Mouse (Mus musculus) CH12.LX (cell line): Measurements from ENCODE around the gene Gpr152. TPM values are rescaled to one million over a fixed set of nuclear protein-coding genes. Genes with fewer than 3 reads are reported as not detected.

Experiments
- DNase-seq: peaks from one replicate; pipeline ENCODE4 v3.0.0-alpha.2; 2013; ENCODE audit errors: extremely low read depth
- H3K27ac ChIP-seq: 2 replicates; pipeline ENCODE4 v1.5.1; 2012; ENCODE audit warnings: low read depth, mild to moderate bottlenecking, control low read depth, moderate library complexity; ENCODE audit not compliant: insufficient read depth
- H3K27me3 ChIP-seq: replicated peaks from 2 replicates; pipeline ENCODE3; 2012; ENCODE audit warnings: inconsistent platforms
- H3K36me3 ChIP-seq, 2 experiments: replicated peaks in 1 of 2; 2 replicates each; pipeline versions ENCODE3 to v1.6.1; 2012; ENCODE audit warnings: inconsistent platforms in 1 of 2, low read length in 1 of 2, mild to moderate bottlenecking in 1 of 2, mixed read lengths in 1 of 2, moderate library complexity in 1 of 2; ENCODE audit not compliant: control insufficient read depth in 1 of 2, insufficient read depth in 1 of 2
- H3K4me1 ChIP-seq, 2 experiments: 2 replicates each; pipeline ENCODE4 v1.6.1; 2012; ENCODE audit warnings: inconsistent platforms in 1 of 2, moderate library complexity in 1 of 2; ENCODE audit not compliant: insufficient read depth in 2 of 2, control insufficient read depth in 1 of 2
- H3K4me2 ChIP-seq: 2 replicates; pipeline ENCODE4 v1.6.1; 2012; ENCODE audit warnings: low read depth, mild to moderate bottlenecking, control low read depth; ENCODE audit not compliant: poor library complexity, insufficient read depth, severe bottlenecking
- H3K4me3 ChIP-seq, 3 experiments: fragments of 150-350 bp in 1 of 3; sonication (generic) in 1 of 3; replicated peaks in 1 of 3; 2 replicates each; pipeline versions ENCODE3 to v1.5.1; 2011 to 2012; ENCODE audit warnings: low read depth in 2 of 3, low read length in 2 of 3, mild to moderate bottlenecking in 2 of 3, moderate library complexity in 2 of 3, control low read depth in 1 of 3, improper control_type of control experiment in 1 of 3, inconsistent platforms in 1 of 3, mixed read lengths in 1 of 3; ENCODE audit not compliant: poor library complexity in 1 of 3
- H3K79me2 ChIP-seq: replicated peaks from 2 replicates; pipeline ENCODE4 v1.6.1; 2012; ENCODE audit warnings: mild to moderate bottlenecking, moderate library complexity; ENCODE audit not compliant: control insufficient read depth, poor library complexity, insufficient read depth, severe bottlenecking; ENCODE audit errors: extremely low read depth
- H3K9ac ChIP-seq: 2 replicates; pipeline ENCODE4 v1.6.1; 2012; ENCODE audit warnings: low read depth, mild to moderate bottlenecking, control low read depth, moderate library complexity; ENCODE audit not compliant: insufficient read depth
- H3K9me3 ChIP-seq: replicated peaks from 2 replicates; pipeline ENCODE3; 2012; ENCODE audit warnings: low read length, inconsistent platforms, mixed read lengths
- BHLHE40 ChIP-seq: IDR thresholded peaks from 2 replicates; pipeline ENCODE4 v1.6.1; 2011; ENCODE audit warnings: mild to moderate bottlenecking, low read depth, low read length, improper control_type of control experiment
- CTCF ChIP-seq, 2 experiments: IDR thresholded peaks in 1 of 2; conservative IDR thresholded peaks in 1 of 2; 2 replicates each; pipeline ENCODE4 v1.5.1; 2011 to 2012; ENCODE audit warnings: low read depth in 2 of 2, low read length in 2 of 2, improper control_type of control experiment in 1 of 2, inconsistent platforms in 1 of 2, mild to moderate bottlenecking in 1 of 2, moderate library complexity in 1 of 2
- ELF1 ChIP-seq: IDR thresholded peaks from 2 replicates; pipeline ENCODE4 v1.6.1; 2014; ENCODE audit warnings: low read depth, mild to moderate bottlenecking, inconsistent platforms, low read length, improper control_type of control experiment
- EP300 ChIP-seq: IDR thresholded peaks from 2 replicates; pipeline ENCODE4 v1.6.1; 2011; ENCODE audit warnings: low read length, improper control_type of control experiment
- HCFC1 ChIP-seq: IDR thresholded peaks from 2 replicates; pipeline ENCODE4 v1.6.1; 2012; ENCODE audit warnings: low read depth, mild to moderate bottlenecking, inconsistent platforms, low read length, improper control_type of control experiment
- IRF4 ChIP-seq: IDR thresholded peaks from 2 replicates; pipeline ENCODE4 v1.6.1; 2014; ENCODE audit warnings: low read depth, mild to moderate bottlenecking, inconsistent platforms, low read length, improper control_type of control experiment
- JUND ChIP-seq: conservative IDR thresholded peaks from 2 replicates; pipeline ENCODE4 v1.6.1; 2011; ENCODE audit warnings: low read depth, low read length, improper control_type of control experiment
- MAFK ChIP-seq: IDR thresholded peaks from 2 replicates; pipeline ENCODE4 v1.6.1; 2011; ENCODE audit warnings: low read length, improper control_type of control experiment; ENCODE audit not compliant: insufficient replicate concordance
- MAX ChIP-seq: IDR thresholded peaks from 2 replicates; pipeline ENCODE4 v1.6.1; 2011; ENCODE audit warnings: low read length, improper control_type of control experiment
- MEF2A ChIP-seq: IDR thresholded peaks from 2 replicates; pipeline ENCODE4 v1.6.1; 2014; ENCODE audit warnings: low read depth, mild to moderate bottlenecking, inconsistent platforms, low read length, improper control_type of control experiment, borderline replicate concordance
- MXI1 ChIP-seq: IDR thresholded peaks from 2 replicates; pipeline ENCODE4 v1.6.1; 2011; ENCODE audit warnings: mild to moderate bottlenecking, low read depth, low read length, improper control_type of control experiment
- MYC ChIP-seq: IDR thresholded peaks from 2 replicates; pipeline ENCODE4 v1.6.1; 2011; ENCODE audit warnings: low read depth, mild to moderate bottlenecking, improper control_type of control experiment, low read length
- NELFE ChIP-seq: IDR thresholded peaks from 2 replicates; pipeline ENCODE4 v1.6.1; 2011; ENCODE audit warnings: low read depth, low read length, improper control_type of control experiment
- NRF1 ChIP-seq: IDR thresholded peaks from 2 replicates; pipeline ENCODE4 v1.6.1; 2014; ENCODE audit warnings: low read depth, mild to moderate bottlenecking, inconsistent platforms, low read length, improper control_type of control experiment, moderate library complexity
- POLR2A ChIP-seq: IDR thresholded peaks from 2 replicates; pipeline ENCODE4 v1.6.1; 2011; ENCODE audit warnings: low read depth, mild to moderate bottlenecking, improper control_type of control experiment, low read length
- RAD21 ChIP-seq: IDR thresholded peaks from 2 replicates; pipeline ENCODE4 v1.6.1; 2011; ENCODE audit warnings: low read depth, mild to moderate bottlenecking, low read length, improper control_type of control experiment, moderate library complexity
- SIN3A ChIP-seq: IDR thresholded peaks from 2 replicates; pipeline ENCODE4 v1.6.1; 2012; ENCODE audit warnings: low read length, improper control_type of control experiment, inconsistent platforms
- SMC3 ChIP-seq: IDR thresholded peaks from 2 replicates; pipeline ENCODE4 v1.6.1; 2011; ENCODE audit warnings: low read depth, low read length, improper control_type of control experiment
- TBP ChIP-seq: conservative IDR thresholded peaks from 2 replicates; pipeline ENCODE4 v1.6.1; 2011; ENCODE audit warnings: low read depth, low read length, improper control_type of control experiment
- TCF12 ChIP-seq: IDR thresholded peaks from 2 replicates; pipeline ENCODE4 v1.6.1; 2014; ENCODE audit warnings: low read depth, mild to moderate bottlenecking, inconsistent platforms, low read length, improper control_type of control experiment
- UBTF ChIP-seq: IDR thresholded peaks from 2 replicates; pipeline ENCODE4 v1.6.1; 2012; ENCODE audit warnings: low read depth, mild to moderate bottlenecking, inconsistent platforms, low read length, improper control_type of control experiment, moderate library complexity
- USF2 ChIP-seq: conservative IDR thresholded peaks from 2 replicates; pipeline ENCODE4 v1.6.1; 2011; ENCODE audit warnings: low read depth, low read length, improper control_type of control experiment
- ZKSCAN1 ChIP-seq: IDR thresholded peaks from 2 replicates; pipeline ENCODE4 v1.6.1; 2012; ENCODE audit warnings: low read depth, inconsistent platforms, low read length, improper control_type of control experiment, borderline replicate concordance
- ZMIZ1 ChIP-seq: IDR thresholded peaks from 2 replicates; pipeline ENCODE4 v1.6.1; 2012; ENCODE audit warnings: low read depth, mild to moderate bottlenecking, inconsistent platforms, low read length, improper control_type of control experiment
- dilution Hi-C: fragments of 300-500 bp; cut with MboI; formaldehyde crosslinking; loops from 2 replicates; pipeline ENCODE4 v1.14.3; 2020; ENCODE audit warnings: low sequenced_read_pairs; ENCODE audit not compliant: extremely low pct_unique_long_range_greater_than_20kb, extremely low pct_ligation_motif_present
- in situ Hi-C: fragments of 300-500 bp; cut with MboI; formaldehyde crosslinking; loops from 3 replicates; pipeline ENCODE4 v1.14.3; 2019; ENCODE audit warnings: low sequenced_read_pairs, low pct_ligation_motif_present, low pct_unique_long_range_greater_than_20kb, mixed read lengths
- polyA plus RNA-seq: library from polyadenylated mRNA; unstranded; fragments of >175 nt; gene quantifications from 2 replicates; pipeline ENCODE4 v1.2.1, GENCODE M21; 2012; ENCODE audit warnings: low read depth; ENCODE audit not compliant: insufficient read length
- total RNA-seq, 2 experiments: library from RNA; depleted of rRNA; stranded (reverse); fragments of 300-350 nt in 1 of 2; fragments of >200 nt in 1 of 2; gene quantifications; 2 replicates each; pipeline ENCODE4 v1.2.3; 2012 to 2014

The Gpr152 gene
- total and polyA plus RNA-seq, 3 experiments: 0.05 to 0.71 (median 0.17) TPM

DNA sequence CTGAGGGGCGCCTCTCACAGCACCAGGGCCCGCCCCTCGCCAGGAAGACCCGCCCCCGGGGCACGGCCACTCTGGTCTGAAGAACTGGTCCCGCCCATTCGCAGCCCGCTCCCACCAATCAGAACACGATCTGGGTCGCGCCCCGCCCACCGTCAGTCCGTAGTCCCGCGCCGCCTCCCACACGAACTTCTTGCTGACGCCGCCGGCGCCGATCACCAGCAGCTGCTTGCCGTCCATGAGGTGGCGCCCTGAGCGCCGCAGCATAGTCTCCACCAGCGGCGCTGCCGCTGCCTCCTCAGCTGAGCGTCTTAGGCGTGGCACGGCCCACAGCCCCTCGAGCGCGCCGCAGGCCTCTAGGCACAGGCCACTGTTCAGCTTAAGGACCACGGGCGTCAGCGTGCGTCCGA lies 29.8 kb downstream of the Gpr152 start:
- H3K79me2 ChIP-seq: no peaks in the 10 kb centered on the region
- in situ Hi-C loops: no loop called here
- H3K4me1 ChIP-seq: peaks cover 11 to 52% of the 10 kb centered on the region in 2 experiments
- peak overlapping the region; percentile 72 for H3K4me2 ChIP-seq
- peak; percentile 96 for DNase-seq
- H3K9ac ChIP-seq: peak overlapping the region; percentile 79
- no peaks in the 10 kb centered on the region for H3K27me3 ChIP-seq
- peak overlapping the region; percentile 65 for H3K27ac ChIP-seq
- peaks cover 0 to 29% of the 10 kb centered on the region in 2 experiments for H3K36me3 ChIP-seq
- TF ChIP-seq POLR2A (peak; percentile 76), UBTF (peak; percentile 92; the same call in 1 of the 2 replicates), BHLHE40 (peak; percentile 51; the same call in 1 of the 2 replicates), MXI1 (peak; percentile 74), SIN3A (peak; percentile 85), TBP (0 out of 2 replicates have a peak, but pooled peaks have one; percentile 50), TCF12 (peak; percentile 62; the same call in 1 of the 2 replicates), ZMIZ1 (peak; percentile 78), USF2 (no peak), MYC (peak; percentile 36; the same call in 1 of the 2 replicates), ELF1 (peak; percentile 32; the same call in 1 of the 2 replicates), MAFK (0 out of 2 replicates have a peak, but pooled peaks have one; percentile 5), EP300 (no peak), NRF1 (peak; percentile 57), CTCF (conservative IDR thresholded peaks at IDR 0.05 in 1 of 2, IDR thresholded peaks at IDR 0.05 in 1 of 2; ENCODE audit: low read depth in 2 of 2, low read length in 2 of 2) (peak in 1 of 2 experiments; percentile 99; a peak in 2 of 4 replicates), HCFC1 (peak; percentile 45; the same call in 1 of the 2 replicates), MAX (peak; percentile 37; the same call in 1 of the 2 replicates), NELFE (no peak; the same call in 1 of the 2 replicates), RAD21 (peak; percentile 60), IRF4 (peak; percentile 48; the same call in 1 of the 2 replicates), MEF2A (peak; percentile 36; the same call in 1 of the 2 replicates), ZKSCAN1 (no peak), SMC3 (peak; percentile 87), JUND (no peak)
- peak overlapping the region; percentile 41 to 62 (median 53) for H3K4me3 ChIP-seq
- peaks cover 2% of the 10 kb centered on the region for H3K9me3 ChIP-seq
- dilution Hi-C loops: no loop called here
